Mouse (Mus musculus) T-helper 17 cell (primary cell): ENCODE results near the gene Me3.

Experiments
- in situ Hi-C, 2 experiments: fragments of 300-600 bp; cut with MboI, MseI; formaldehyde crosslinking; loops; 1 replicate in 1 of 2; 2 replicates in 1 of 2; pipeline ENCODE4 v1.15.1; 2025; ENCODE audit warnings: high pct_unique_total_duplicates in 2 of 2

The Me3 gene

DNA sequence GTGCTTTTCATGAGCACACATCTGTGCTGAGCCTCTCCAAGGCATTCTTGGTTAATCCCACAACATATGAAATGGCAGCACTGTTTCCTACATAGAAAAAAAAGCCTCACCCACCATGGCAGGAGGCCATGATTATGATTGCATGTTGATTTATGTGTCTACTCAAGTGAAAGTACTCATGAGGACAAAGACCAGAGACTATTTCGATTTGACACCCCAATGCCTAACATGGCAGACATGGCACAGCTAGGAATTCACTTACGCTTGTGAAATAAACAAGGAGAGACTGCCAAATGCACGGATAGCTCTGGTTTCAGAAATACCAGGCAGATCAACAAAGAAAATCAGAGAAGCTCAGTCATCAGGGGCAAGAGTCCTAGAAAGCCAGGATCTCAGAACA is 96.2 kb downstream of the Me3 start:
- in situ Hi-C loops: loop anchor here in 1 of 2 experiments (5.0 kb wide), 1 partner anchor 104 kb away; no protein-coding TSS in a partner anchor

DNA sequence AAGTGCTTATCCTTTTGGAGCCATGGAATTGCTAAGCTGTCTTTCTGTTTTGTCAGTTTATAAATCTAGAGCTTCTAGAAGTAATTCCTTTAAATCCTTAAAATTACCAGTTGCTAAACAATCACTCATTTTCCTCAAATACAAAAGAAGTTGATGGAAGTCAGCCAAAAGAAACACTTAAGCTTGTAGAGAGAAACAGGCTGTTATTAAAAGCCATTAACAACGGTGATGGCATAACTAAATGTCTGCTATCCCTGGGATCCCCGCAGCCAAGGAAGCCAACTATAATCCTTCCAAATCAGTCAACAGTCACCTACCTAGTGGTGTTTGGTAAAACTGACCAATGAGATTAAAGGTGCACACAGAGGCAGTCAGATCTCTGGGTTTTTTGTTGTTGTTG is 98.3 kb downstream of the Me3 start:
- in situ Hi-C loops: loop anchor here in 1 of 2 experiments (5.0 kb wide), 1 partner anchor 1177 kb away; no protein-coding TSS in a partner anchor

DNA sequence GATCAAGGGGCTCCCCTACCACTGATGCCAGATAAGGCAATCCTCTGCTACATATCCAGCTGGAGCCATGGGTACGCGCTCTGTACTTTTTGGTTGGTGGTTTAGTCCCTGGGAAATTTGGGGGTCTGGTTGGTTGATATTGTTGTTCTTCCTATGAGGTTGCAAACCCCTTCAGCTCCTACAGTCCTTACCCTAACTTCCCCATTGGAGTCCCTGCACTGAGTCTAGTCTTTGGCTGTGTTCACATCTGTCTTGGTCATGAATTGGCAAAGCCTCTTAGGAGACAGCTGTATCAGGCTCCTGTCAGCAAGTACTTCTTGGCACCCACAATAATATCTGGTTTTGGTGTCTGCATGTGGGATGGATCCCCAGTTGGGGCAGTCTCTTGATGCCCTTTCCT is 98.9 kb downstream of the Me3 start:
- in situ Hi-C loops: loop anchor here in 1 of 2 experiments (5.0 kb wide), 1 partner anchor 1176 kb away; no protein-coding TSS in a partner anchor

DNA sequence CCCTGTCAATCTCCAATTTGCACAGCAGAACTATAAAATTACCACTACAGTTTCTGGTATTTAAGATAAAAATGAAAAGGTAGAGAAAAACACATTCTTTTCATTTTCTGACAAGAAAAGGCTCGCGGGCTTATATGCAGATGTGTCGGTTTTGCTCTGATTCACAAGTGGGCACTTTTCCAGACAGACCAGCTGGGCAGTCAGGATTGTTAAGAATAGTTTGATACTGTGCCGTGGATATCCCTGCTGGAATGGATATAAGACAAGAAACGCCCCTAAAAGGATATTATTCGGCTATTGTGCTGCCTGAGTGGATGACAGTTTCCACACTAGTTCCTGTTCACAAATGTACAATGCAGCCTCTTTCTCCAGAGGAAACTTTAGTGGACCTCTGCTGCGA is 116.2 kb downstream of the Me3 start:
- in situ Hi-C loops: no loop called here

DNA sequence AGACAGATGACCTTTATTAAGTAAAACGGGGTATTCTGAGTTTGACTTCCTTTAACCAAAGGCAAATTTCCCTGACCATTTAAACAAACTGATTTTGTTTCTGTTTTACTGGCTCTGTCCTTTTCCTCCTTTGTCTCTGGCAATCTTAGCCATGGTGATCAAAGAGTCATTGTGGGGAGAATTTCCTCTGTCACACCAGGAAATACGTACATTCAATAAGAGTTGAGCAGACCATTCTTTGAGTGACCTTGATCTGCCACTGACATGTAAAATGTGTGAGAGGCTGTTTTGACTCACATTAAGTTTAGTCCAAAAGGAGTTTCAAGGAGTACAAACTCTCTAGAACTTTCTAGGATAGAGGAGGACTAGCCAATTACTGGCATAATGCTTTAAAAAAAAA is 117.0 kb downstream of the Me3 start:
- in situ Hi-C loops: no loop called here

DNA sequence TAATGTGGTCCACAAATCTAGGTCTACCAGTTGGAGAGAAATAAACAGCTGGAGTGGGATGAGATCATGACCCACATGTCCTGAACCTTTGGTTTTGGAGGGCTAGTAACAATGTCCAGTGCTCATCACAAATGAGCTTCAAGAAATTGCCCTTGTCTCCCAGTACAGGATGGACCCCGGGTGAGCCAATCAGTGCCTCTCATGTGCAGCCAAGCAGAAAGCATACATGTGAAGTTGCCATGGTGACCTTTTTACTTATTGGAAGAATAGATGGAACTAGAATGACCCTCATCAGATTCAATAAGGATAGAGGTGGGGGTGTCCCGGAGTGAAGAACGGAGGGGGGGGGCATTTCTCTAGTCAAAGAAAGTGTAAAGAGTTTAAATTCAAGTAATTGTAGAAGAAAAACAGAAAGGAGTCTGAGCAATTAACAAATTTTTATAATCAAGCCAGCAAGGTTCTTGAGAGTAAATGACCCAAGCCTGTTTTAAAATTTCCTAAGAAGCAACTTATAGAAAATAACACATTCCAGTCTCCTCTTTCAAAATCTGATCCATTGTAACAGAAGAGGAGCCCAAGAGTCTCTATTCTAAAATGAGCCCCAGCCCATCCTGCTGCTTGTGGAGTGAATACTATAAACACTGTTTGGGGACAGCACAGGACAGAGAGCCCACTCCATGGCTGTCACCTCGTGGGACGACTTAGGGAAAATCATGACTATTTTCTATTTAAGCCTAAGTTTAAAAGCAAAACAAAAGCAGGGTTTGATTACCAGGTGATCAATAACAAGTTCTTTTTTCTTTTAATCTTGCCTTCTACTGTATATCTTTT is 134.7 kb downstream of the Me3 start:
- in situ Hi-C loops: no loop called here

DNA sequence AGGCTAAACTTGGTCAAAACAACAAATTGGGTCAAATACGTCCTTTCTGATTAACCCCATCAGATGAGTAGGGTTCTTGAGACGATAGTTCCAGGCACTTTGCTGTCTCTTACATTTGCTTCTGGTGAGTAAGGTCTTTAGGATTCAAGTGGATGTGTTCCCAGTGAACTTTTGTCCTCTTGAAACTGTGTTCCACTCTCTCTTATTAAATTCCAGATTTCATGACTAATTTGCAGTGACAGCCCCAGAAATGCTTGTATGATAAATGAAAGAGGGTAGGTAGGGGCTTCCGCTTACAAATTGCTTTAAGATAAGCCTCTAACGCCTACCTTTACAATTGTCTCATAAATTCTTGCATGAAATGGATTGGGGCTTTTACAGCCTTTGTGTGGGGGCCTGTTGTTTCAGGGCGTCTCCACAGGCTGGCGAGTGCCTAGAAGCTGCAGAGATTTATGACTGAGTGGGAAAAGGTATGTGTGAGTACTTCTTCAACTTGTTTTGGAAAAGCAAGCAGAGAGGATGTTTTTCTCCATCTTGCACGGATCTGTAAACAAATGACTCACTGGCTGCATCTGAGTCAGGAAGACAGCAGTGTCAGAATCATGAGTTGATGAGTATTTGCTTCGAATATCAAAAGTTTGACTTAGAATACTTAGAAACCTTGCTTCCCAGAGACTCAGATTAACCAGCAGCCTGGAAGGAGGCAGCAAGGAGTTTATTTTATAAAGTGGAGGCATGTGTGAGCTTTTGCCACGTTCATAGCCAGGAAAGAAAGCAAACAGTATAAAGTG is 137.1 kb downstream of the Me3 start:
- in situ Hi-C loops: no loop called here

DNA sequence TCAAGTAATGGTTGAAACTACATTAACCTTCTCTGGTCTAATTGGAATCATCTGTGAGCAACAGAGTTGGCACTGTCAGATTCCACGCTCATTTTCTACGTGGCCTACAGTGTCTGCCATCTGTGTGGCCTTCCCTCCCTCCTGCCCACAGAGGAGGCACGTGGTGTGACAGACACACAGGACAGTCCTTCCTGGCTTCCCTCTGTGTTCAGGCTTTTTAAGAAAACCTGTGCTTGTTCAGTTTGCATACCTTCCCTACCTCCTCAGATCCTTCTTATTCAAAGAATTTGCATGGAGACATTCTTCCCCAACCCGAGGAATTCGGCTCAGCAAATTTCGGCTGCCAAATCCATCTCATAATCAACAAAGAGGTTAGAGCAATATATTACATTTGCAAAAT is 137.8 kb downstream of the Me3 start:
- in situ Hi-C loops: no loop called here

DNA sequence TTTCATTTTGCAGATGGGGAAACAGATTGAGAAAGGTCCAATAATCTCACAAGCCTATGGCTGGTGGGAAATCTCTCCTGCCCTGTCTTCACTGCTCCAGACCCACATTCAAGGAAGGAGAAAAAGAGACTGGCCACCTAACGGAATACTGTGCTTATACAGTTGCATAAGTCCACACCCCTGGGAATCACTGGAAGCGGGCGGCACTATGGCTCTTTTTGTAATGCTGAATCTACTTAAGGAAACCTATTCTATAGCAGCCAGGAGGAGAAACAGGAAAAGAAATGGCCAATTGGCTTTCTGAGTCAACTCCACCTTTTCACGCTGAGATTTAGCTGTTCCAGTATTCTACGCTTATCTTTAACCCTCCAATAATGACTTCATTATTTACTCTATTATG is 140.7 kb downstream of the Me3 start:
- in situ Hi-C loops: no loop called here

DNA sequence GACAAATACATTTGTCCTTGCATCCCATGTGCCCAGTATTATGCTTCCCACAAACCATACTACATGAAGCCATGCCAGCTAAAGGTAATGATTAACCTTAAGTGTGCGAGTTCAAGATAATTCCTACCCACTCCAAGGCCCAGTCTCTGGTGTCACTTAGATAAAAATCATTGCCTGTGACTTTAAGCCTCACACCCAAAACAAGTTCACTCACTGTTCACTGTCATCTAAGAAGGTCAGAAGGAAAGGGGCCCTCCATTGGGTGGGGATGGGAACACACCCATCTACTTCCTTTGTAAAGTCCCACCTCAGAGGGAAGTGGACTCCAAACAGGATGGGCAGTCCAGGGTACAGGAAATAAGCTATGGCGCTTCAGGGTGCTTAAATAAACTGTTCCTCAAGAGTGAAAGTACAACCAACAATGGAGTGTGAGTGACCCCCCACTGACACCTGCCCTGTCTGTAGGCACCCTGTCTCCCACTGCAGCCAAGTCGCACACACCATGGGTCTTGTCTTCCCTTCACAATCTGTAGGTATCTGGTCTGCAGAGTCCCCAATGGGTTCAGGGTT is 141.2 kb downstream of the Me3 start:
- in situ Hi-C loops: no loop called here

DNA sequence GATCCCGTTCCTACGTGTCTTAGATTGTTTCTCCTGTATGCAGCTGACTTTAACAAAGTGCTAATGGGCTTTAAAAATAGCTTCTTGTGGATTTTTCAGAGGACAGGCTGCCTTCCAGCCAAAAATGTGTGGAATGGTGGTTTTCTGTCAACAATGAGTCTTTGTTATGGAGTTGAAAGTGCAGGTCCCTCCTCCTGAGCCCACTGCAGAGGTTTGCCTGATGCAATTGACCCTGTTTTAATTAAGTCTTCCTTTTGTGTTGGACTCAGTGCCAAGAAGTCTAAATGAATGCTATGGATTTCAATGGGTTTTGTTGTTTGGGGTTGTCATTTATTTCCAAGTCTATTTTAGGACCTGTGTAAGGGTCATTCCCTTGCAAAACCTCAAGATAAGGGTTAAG is 141.7 kb downstream of the Me3 start:
- in situ Hi-C loops: no loop called here

DNA sequence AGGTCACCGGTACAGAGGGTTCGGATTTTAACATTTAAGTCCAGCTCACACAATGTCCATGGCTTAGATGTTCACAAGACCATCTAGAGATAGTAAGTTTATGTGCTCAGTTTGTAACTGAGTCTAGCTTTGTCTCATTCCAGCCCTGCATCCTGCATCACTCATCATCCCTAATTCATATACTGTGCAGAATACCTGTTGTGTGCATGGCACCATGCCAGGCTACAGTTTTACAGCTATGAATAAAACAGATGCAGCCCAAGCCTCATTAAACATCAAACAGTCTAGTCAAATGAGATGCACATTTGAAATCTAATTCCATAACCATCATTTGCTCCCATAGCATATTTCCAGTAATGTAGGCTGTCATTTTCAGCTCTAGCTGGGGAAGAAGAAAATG is 143.7 kb downstream of the Me3 start:
- in situ Hi-C loops: no loop called here

DNA sequence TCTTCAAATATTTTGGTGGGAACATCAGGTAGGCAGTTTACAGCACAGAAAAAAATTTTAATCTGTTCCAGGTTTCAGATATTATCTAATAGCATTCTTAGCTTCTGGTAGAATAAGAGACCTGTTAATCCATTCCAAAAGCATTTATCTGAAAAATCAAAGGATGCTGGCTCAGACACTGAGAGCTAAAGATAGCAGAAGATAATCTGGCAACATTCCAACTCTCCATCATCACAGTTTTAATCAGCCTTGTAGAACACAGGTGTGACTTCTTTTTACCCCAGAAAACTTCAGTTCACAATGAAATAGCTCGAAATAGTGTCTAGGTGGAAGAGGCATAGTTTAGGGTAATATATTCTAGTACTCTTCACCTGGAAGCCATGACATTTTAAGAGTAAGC is 149.2 kb downstream of the Me3 start:
- in situ Hi-C loops: no loop called here

DNA sequence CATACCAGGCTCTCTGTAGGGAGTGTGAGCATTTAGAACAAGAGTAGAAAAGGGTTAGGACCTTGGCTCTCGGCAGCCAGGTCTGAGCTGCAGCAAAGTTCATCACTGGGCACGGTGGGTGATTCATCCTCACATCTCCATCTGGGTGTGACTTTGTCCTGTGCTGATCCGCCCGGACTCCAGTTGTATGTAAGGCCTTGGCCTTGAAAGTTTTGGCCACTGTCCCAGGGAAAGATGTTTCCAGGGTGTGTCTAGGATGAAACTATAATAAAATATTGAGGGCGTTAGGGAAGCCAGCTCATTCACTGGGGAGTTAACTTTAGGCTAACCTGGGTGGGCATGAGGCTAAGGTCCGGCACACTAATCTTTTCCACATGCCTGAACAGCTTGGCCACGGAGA is 155.5 kb downstream of the Me3 start:
- in situ Hi-C loops: no loop called here

DNA sequence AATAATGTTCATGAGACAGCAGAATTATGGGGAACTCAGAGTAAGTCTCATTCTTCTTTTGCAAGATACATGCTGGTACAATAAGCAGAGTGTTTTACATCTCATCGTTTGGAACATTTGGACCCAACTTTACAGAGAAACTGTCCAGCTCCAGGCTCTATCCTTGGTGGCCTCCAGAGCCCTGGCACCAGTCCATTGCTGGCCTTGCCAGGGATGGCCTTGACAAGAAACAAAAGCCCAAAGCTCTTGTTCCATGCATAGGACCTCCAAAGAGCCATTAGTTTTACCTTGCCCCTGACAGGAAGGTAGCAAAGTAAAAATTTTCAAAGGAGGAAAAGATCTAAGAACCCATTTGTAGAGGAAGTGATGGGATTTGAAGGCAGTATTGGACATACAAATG is 160.4 kb downstream of the Me3 start:
- in situ Hi-C loops: no loop called here

DNA sequence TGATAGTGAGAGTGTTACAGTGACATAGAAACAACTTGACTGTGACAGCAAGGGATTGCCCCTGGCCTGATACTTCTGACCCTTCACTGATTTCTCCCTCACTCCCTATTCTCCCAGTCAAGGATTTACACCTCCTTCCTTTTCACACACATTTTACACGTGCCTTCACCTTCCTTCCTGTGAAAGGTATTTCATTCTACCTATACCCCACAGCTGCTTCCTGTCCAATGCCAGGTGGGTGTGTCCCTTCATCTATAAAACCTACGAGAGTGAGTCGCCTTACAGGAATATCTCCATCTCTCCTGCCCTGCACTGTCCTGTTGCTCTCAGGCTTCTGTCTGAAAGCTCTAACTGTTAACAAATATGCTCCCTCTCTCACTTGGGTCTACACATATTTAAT is 163.2 kb downstream of the Me3 start:
- in situ Hi-C loops: loop anchor here in 1 of 2 experiments (5.0 kb wide), 1 partner anchor 52 kb away; no protein-coding TSS in a partner anchor

DNA sequence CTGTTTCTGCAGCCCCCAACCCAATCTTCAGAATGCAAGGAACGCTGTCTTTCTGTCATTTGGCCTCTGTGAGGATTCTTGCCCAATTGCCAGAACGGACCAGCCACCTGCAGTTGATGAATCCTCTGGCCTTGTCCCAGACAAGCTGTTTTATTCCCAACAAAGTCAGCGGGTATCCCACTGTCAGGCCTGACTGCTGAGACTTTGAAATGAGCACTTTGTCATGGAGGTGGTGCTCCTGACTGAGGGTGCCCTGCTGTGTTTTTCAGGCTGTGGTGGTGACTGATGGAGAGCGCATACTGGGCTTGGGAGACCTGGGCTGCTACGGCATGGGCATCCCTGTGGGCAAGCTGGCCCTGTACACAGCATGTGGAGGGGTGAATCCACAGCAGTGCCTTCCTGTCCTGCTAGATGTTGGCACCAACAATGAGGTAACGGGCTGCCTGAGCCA is 164.2 kb downstream of the Me3 start:
- in situ Hi-C loops: loop anchor here in 1 of 2 experiments (5.0 kb wide), 1 partner anchor 51 kb away; no protein-coding TSS in a partner anchor

DNA sequence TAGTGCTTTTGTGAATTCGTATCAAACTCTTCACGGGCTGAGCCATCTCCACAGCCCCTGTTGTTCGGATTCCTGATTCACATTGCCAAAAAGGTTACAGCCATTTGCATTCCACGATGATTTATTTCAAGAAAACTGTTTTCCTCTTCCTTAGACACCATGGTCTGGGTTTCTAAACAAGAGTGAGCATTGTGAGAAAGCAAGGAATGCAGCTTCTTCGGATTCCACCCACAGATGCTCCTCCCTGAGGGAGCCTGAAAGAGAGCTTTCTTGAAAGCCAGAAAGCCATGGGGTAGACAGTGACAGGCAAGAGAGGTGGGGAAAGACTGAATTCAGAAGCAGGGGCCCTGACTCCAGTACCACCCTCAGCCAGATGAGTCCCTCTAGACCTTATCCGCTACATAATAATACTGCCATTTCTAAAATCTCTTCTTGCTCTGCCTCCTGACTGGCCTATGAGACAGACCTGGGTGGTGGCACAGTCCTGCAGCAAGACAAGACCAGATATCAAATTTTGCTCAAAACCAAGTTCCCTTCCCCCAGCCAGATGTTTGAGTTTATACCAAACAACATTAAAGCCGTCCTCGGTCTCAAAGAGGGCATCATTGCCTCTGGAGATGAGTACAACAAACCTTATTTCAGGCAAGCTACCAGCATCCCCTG is 166.3 kb downstream of the Me3 start:
- in situ Hi-C loops: loop anchor here in 1 of 2 experiments (5.0 kb wide), 1 partner anchor 49 kb away; no protein-coding TSS in a partner anchor

DNA sequence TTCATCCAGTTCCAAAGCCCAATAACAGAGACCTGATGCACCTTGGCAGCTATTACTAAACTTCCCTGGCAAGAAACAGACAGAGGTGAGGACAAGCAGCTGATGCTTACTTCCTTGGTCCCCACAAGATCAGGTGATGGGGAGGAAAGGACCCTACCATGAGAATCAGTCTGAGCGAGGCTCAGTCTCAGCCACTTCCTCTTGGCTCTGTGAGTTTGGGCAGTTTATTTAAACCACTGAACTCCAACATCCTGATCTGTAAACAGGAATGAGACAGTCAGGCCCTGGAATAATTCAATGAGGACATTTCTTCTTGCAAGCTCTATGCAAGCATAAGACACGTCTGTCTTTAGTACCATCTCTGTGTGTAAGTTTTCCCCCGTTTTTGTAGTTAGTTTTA is 170.3 kb downstream of the Me3 start:
- in situ Hi-C loops: no loop called here

DNA sequence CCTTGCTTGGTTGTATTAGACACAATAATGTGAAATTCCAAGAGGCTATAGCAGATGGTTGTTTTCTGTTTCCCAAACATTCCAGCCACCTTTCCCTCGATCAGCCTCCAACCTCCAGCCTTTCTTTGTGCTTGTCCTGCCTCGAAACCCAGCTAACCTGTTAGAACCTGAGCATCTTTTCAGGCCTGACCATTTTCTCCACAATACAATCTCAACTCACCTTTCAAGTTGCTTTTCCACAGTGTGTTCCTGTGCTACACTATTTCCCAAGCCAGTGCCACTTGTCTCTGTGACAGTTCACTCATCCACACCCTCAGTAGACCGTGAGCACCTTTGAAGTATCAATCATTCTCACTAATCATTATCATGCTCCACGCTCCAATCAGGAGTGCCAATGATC is 171.8 kb downstream of the Me3 start:
- in situ Hi-C loops: no loop called here

DNA sequence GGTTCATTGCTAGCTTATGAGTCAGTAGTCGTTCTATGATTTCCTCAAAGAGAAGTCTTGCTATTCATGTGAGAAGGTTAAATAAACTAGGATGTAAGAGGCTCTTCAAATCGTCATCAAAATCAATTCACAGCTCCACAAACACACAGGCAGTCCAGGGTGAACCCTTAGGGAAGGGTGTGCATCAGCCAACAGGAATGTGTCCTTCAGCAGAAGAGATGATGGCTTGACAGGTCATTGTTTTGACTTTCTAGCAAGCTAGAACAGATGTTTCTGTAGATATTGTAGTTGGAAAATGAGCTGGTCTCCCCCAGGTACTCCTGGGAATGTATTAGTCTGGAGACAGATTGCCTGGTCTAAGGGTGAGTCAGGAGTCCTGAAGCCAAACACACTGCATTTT is 177.2 kb downstream of the Me3 start:
- in situ Hi-C loops: no loop called here
